Mouse (Mus musculus): Measurements from ENCODE around the gene Nifk. TPM values are rescaled to one million over a fixed set of nuclear protein-coding genes. Genes with fewer than 3 reads are reported as not detected.

Gene Nifk
- 74.2 and 110 TPM in 2 replicates for total RNA-seq (2012; rRNA removed)
- total RNA-seq (2014; rRNA removed) = 219 and 237 TPM in 2 replicates
- 144 and 162 TPM in 2 replicates for polyA plus RNA-seq (2012; ENCODE audit: insufficient read length, low read depth)

DNA sequence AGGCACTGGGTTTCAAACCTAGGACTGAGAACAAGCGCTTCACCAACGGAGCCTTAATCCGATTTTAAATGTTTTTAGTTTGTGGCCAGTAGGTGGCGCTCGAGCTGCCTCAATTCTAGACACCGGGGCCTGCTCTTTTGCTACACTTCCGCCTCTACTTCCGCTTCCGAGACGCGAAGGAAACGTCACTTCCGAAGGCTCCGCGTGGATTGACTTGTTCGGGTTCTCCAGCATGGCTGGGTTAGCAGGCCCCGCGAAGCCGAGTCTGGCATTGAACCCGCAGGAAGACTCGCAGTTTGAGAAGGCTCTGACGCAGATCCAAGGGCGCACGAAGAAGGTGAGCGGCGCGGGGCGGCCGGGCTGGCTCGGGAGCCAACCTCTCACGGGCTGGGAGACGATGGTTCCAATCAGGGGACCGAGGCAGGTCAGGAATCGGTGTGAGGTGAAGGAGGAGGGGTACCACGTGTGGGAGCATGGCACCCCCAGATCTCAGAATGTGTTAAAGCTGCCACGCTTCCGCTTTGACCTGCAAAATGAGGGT lies at the start of gene Nifk:
TSS of gene Nifk (plus strand) at position 179 of the 541 bp plus-strand sequence.
- H3K36me3 ChIP-seq (replicated peaks in 1 of 2; ENCODE audit: control insufficient read depth in 1 of 2, insufficient read depth in 1 of 2, low read length in 1 of 2) = peaks cover 14 to 36% of the 10 kb centered on the region in 2 experiments
- TF ChIP-seq CHD1 (IDR thresholded peaks at IDR 0.05; ENCODE audit: low read depth, low read length) (no peak), ELF1 (IDR thresholded peaks at IDR 0.05; ENCODE audit: low read depth, low read length) (peak; percentile 96), SIN3A (IDR thresholded peaks at IDR 0.05; ENCODE audit: low read length) (peak; percentile 97), NELFE (IDR thresholded peaks at IDR 0.05; ENCODE audit: low read depth, low read length) (peak; percentile 89), KAT2A (IDR thresholded peaks at IDR 0.05; ENCODE audit: insufficient replicate concordance, low read length) (peak; percentile 83; the same call in 1 of the 2 replicates), GABPA (IDR thresholded peaks at IDR 0.05; ENCODE audit: insufficient replicate concordance, low read depth, low read length) (no peak; the same call in 1 of the 2 replicates), ZNF384 (IDR thresholded peaks at IDR 0.05; ENCODE audit: low read depth, low read length) (no peak), ZKSCAN1 (IDR thresholded peaks at IDR 0.05; ENCODE audit: borderline replicate concordance, low read depth, low read length) (no peak), CHD2 (IDR thresholded peaks at IDR 0.05; ENCODE audit: low read length) (no peak; the same call in 1 of the 2 replicates), TCF12 (IDR thresholded peaks at IDR 0.05; ENCODE audit: low read depth, low read length) (peak; percentile 79), MXI1 (IDR thresholded peaks at IDR 0.05; ENCODE audit: low read depth, low read length) (peak; percentile 98), IRF4 (IDR thresholded peaks at IDR 0.05; ENCODE audit: low read depth, low read length) (peak; percentile 58; the same call in 1 of the 2 replicates), MEF2A (IDR thresholded peaks at IDR 0.05; ENCODE audit: borderline replicate concordance, low read depth, low read length) (peak; percentile 31; the same call in 1 of the 2 replicates), ZMIZ1 (IDR thresholded peaks at IDR 0.05; ENCODE audit: low read depth, low read length) (peak; percentile 59), SMC3 (IDR thresholded peaks at IDR 0.05; ENCODE audit: low read depth, low read length) (peak; percentile 39), E2F4 (IDR thresholded peaks at IDR 0.05; ENCODE audit: insufficient replicate concordance, low read depth, low read length) (no peak), JUN (IDR thresholded peaks at IDR 0.05; ENCODE audit: insufficient read depth, low read depth, low read length) (no peak), NRF1 (IDR thresholded peaks at IDR 0.05; ENCODE audit: low read depth, low read length) (0 out of 2 replicates have a peak, but pooled peaks have one; percentile 30), PAX5 (IDR thresholded peaks at IDR 0.05; ENCODE audit: low read length) (no peak), TBP (conservative IDR thresholded peaks at IDR 0.05; ENCODE audit: low read depth, low read length) (0 out of 2 replicates have a peak, but pooled peaks have one; percentile 65), UBTF (IDR thresholded peaks at IDR 0.05; ENCODE audit: low read depth, low read length) (0 out of 2 replicates have a peak, but pooled peaks have one; percentile 37), POLR2A (IDR thresholded peaks at IDR 0.05; ENCODE audit: low read depth, low read length) (peak; percentile 92), ZC3H11A (IDR thresholded peaks at IDR 0.05; ENCODE audit: low read depth, low read length) (no peak), EP300 (IDR thresholded peaks at IDR 0.05; ENCODE audit: low read length) (no peak), ETS1 (conservative IDR thresholded peaks at IDR 0.05; ENCODE audit: low read depth, low read length) (no peak), USF1 (IDR thresholded peaks at IDR 0.05; ENCODE audit: low read depth, low read length) (no peak), BHLHE40 (IDR thresholded peaks at IDR 0.05; ENCODE audit: low read depth, low read length) (no peak), MAZ (IDR thresholded peaks at IDR 0.05; ENCODE audit: low read depth, low read length) (no peak), MYC (IDR thresholded peaks at IDR 0.05; ENCODE audit: low read depth, low read length) (peak; percentile 99), POLR2AphosphoS2 (IDR thresholded peaks at IDR 0.05; ENCODE audit: low read depth, low read length) (peak; percentile 64; the same call in 1 of the 2 replicates), MAX (IDR thresholded peaks at IDR 0.05; ENCODE audit: low read length) (peak; percentile 92), USF2 (conservative IDR thresholded peaks at IDR 0.05; ENCODE audit: low read depth, low read length) (no peak), JUND (conservative IDR thresholded peaks at IDR 0.05; ENCODE audit: low read depth, low read length) (no peak), HCFC1 (IDR thresholded peaks at IDR 0.05; ENCODE audit: low read depth, low read length) (peak; percentile 91), CTCF (conservative IDR thresholded peaks at IDR 0.05 in 1 of 2, IDR thresholded peaks at IDR 0.05 in 1 of 2; ENCODE audit: low read depth in 2 of 2, low read length in 2 of 2) (peak; percentile 36 to 88; a peak in 3 of 4 replicates), MAFK (IDR thresholded peaks at IDR 0.05; ENCODE audit: insufficient replicate concordance, low read length) (no peak), RAD21 (IDR thresholded peaks at IDR 0.05; ENCODE audit: low read depth, low read length) (peak; percentile 61), RCOR1 (conservative IDR thresholded peaks at IDR 0.05; ENCODE audit: low read depth, low read length) (no peak)
- peak; percentile 98 for DNase-seq (ENCODE audit: extremely low read depth)
- in situ Hi-C loops (cut with MboI; ENCODE audit: low pct_ligation_motif_present, low pct_unique_long_range_greater_than_20kb, low sequenced_read_pairs) (no loop called here), dilution Hi-C loops (cut with MboI; ENCODE audit: extremely low pct_ligation_motif_present, extremely low pct_unique_long_range_greater_than_20kb, low sequenced_read_pairs) (no loop called here)
- peaks cover 0 to 37% of the 10 kb centered on the region in 2 experiments; a peak in 2 of 4 replicates for H3K4me1 ChIP-seq (ENCODE audit: control insufficient read depth in 1 of 2, insufficient read depth in 2 of 2)
- peak within 1 kb of the TSS; percentile 78 to 95 (median 80) for H3K4me3 ChIP-seq (replicated peaks in 1 of 3; ENCODE audit: low read depth in 2 of 3, low read length in 2 of 3, poor library complexity in 1 of 3)
- peak within 1 kb of the TSS; percentile 98 for H3K4me2 ChIP-seq (ENCODE audit: insufficient read depth, low read depth, poor library complexity, severe bottlenecking)
- H3K27me3 ChIP-seq (replicated peaks) = peaks cover 19% of the 10 kb centered on the region
- H3K9me3 ChIP-seq (replicated peaks; ENCODE audit: low read length) = no peaks in the 10 kb centered on the region
- peaks cover 47% of the 10 kb centered on the region for H3K79me2 ChIP-seq (replicated peaks; ENCODE audit: control insufficient read depth, extremely low read depth, insufficient read depth, poor library complexity, severe bottlenecking)
- peak within 1 kb of the TSS; percentile 68 for H3K9ac ChIP-seq (ENCODE audit: insufficient read depth, low read depth)
- no peak within 1 kb of the TSS for H3K27ac ChIP-seq (ENCODE audit: insufficient read depth, low read depth)
